In genomic region chr5:131616113-131616876, GRCm38 (mm10) we compare ENCODE assay signal across 7 mouse cellular contexts.
DNase-seq lines count a peak whose midpoint lies in the region; ATAC-seq lines count a peak whose summit lies in the region.

No protein-coding gene starts in this region.

- intact Hi-C loops in heart, postnatal 36 days (cut with DNase I) = loop anchor here (5.0 kb wide), 1 partner anchor 71 kb away; no protein-coding TSS in a partner anchor

- WGBS in embryonic facial prominence, embryonic 12.5 days = 1% methylated on average over 40 of the region's 40 CpGs
- WGBS in liver, embryonic 13.5 days (ENCODE audit: insufficient replicate concordance) = 3% methylated on average over 40 of the region's 40 CpGs

- peaks cover 25% of the 10 kb centered on the region for H3K27me3 ChIP-seq in embryonic facial prominence, embryonic 12.5 days
- peaks cover 38% of the 10 kb centered on the region for H3K27me3 ChIP-seq in liver, embryonic 13.5 days

- H3K4me2 ChIP-seq in embryonic facial prominence, embryonic 12.5 days (replicated peaks) = peak overlapping the region; percentile 59
- peak overlapping the region; percentile 47 for H3K4me2 ChIP-seq in liver, embryonic 13.5 days

- ATAC-seq in embryonic facial prominence, embryonic 12.5 days (ENCODE audit: insufficient number of reproducible peaks, insufficient read depth, low FRiP score, low TSS enrichment) = peak; percentile 23; the same call in 1 of the 2 replicates
- ATAC-seq in liver, embryonic 13.5 days (ENCODE audit: low read depth) = peak; percentile 43; the same call in 1 of the 2 replicates
- ATAC-seq in erythroblast, adult 5-6 weeks (replicated peaks; ENCODE audit: low FRiP score, poor library complexity, severe bottlenecking) = no peak

- no peak overlapping the region for H3K27ac ChIP-seq in embryonic facial prominence, embryonic 12.5 days
- H3K27ac ChIP-seq in liver, embryonic 13.5 days = no peak overlapping the region

- H3K9ac ChIP-seq in embryonic facial prominence, embryonic 12.5 days = 0 out of 2 replicates have a peak overlapping the region, but pooled peaks have one; percentile 5
- no peak overlapping the region for H3K9ac ChIP-seq in liver, embryonic 13.5 days

- no peaks in the 10 kb centered on the region for H3K9me3 ChIP-seq in embryonic facial prominence, embryonic 12.5 days
- no peaks in the 10 kb centered on the region for H3K9me3 ChIP-seq in liver, embryonic 13.5 days (replicated peaks)

- peak overlapping the region; percentile 30 for H3K4me3 ChIP-seq in embryonic facial prominence, embryonic 12.5 days
- peak overlapping the region; percentile 18 for H3K4me3 ChIP-seq in liver, embryonic 13.5 days (replicated peaks)

- DNase-seq in adrenal gland, postnatal 36 days = peak; percentile 27
- peak; percentile 10 to 26 for DNase-seq in heart, postnatal 36 days
- peak; percentile 52 to 63 for DNase-seq in kidney, postnatal 4 days
- no peak for DNase-seq in liver, embryonic 13.5 days
- DNase-seq in right cerebral cortex, postnatal 25 days = peak; percentile 59

- peaks cover 10% of the 10 kb centered on the region; the same call in 1 of the 2 replicates for H3K4me1 ChIP-seq in embryonic facial prominence, embryonic 12.5 days
- no peaks in the 10 kb centered on the region for H3K4me1 ChIP-seq in liver, embryonic 13.5 days (replicated peaks)

- no peaks in the 10 kb centered on the region for H3K36me3 ChIP-seq in embryonic facial prominence, embryonic 12.5 days
- no peaks in the 10 kb centered on the region for H3K36me3 ChIP-seq in liver, embryonic 13.5 days
